Mouse (Mus musculus): Measurements from ENCODE around the gene Afap1l2. TPM values are rescaled to one million over a fixed set of nuclear protein-coding genes. Genes with fewer than 3 reads are reported as not detected.

Gene Afap1l2
- 0.90 TPM for polyA plus RNA-seq (2012; fragmentation: generic; extraction: Trizol)
- long read RNA-seq, experiment 1, transcript Afap1l2-202 (19 exons, 3,531 nt) = major isoform, 11 of 18 reads
- long read RNA-seq, experiment 1, partial matches to known transcripts = 2 of 18 reads
- long read RNA-seq, experiment 1, other reads (novel, unspliced or antisense) = 3 of 18 reads
- long read RNA-seq, experiment 2, partial matches to known transcripts = 1 of 6 reads
- long read RNA-seq, experiment 2, other reads (novel, unspliced or antisense) = 2 of 6 reads

DNA sequence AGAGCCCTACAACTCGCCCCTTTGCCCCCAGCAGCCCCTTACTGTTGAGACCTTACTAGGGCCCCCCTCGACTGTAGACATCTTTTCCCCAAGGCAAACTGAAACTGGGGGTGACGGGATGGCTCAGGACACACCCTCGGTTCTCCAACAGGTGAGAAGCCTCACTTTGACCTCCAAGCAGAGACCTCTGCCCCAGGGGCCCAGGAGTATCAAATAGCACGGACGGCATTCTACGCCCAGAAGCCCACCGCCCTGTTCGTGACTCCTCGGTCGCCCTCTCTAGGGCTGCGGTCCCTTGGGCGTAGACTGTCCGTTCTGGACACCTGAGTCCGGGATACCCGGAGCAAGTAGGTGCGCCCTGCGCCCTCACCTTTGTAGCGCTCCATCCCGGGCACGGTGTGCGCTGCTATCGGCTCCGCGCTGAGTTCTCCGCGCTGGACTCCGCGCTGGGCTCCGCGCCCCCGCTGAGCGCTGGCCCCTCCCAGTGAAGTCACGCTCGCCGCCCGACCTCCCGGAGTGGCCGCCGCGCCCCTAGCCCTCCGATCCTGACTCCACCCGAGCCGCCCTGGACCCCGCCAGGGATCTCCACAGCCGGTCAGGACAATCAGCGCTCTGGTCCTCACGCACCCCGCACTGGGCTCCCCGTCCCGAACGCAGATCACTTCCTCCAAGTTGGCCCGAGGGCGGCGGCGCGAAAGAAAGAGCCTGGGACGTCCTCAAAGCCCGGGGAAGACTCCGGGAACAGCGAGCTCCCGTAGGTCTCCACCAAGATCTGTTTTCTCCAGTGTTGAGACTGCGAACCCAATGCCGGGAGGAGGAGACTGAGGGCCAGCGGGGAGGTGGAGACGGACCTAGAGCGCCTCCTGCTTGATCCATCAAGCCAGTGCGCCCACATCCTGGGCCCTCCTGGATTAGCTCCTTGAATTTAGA is at the start of gene Afap1l2:
Gene Afap1l2 (minus strand): TSS at position 448 of the 930 bp plus-strand sequence.
- H3K79me2 ChIP-seq (ENCODE audit: control insufficient read depth, insufficient read depth) = no peaks in the 10 kb centered on the region
- no peaks in the 10 kb centered on the region for H3K36me3 ChIP-seq (ENCODE audit: control insufficient read depth, insufficient read depth)
- H3ac ChIP-seq (ENCODE audit: control insufficient read depth, insufficient read length, low read depth) = peak within 1 kb of the TSS; percentile 60
- no peaks in the 10 kb centered on the region for H3K27me3 ChIP-seq (ENCODE audit: control insufficient read depth, insufficient read depth, insufficient read length)
- H3K79me3 ChIP-seq (ENCODE audit: low read depth) = no peaks in the 10 kb centered on the region
- peak; percentile 81 for TF ChIP-seq CTCF (IDR thresholded peaks at IDR 0.05; ENCODE audit: control insufficient read depth, insufficient read depth, insufficient read length)
- TF ChIP-seq USF1 (IDR thresholded peaks at IDR 0.05; ENCODE audit: low read depth) = no peak
- H3K4me3 ChIP-seq (ENCODE audit: insufficient read depth, poor library complexity, severe bottlenecking) = peak within 1 kb of the TSS; percentile 41

DNA sequence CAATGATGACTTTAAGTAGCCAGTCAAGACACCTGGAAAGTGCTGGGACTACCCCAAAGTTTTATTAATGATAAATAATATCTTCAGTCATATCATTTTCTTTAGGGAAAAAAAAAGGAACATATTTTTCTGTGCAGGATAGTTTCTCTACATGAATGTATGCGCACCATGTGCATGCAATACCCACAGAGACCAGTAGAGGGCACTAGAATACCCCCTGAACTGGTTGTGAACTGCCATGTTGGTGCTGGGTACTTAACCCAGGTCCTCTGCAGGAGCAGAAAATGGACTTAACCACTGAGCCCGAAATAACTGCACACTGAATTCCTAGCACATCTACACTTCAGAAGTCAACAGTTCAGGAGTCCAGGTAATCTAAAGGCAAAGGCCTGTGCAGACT is 49.5 kb upstream of the Afap1l2 start:
- Histone ChIP-seq H3K4me3 (ENCODE audit: insufficient read depth, poor library complexity, severe bottlenecking) (no peak overlapping the region), H3K27me3 (ENCODE audit: control insufficient read depth, insufficient read depth, insufficient read length) (no peaks in the 10 kb centered on the region), H3ac (ENCODE audit: control insufficient read depth, insufficient read length, low read depth) (no peak overlapping the region), H3K36me3 (ENCODE audit: control insufficient read depth, insufficient read depth) (peaks cover 30% of the 10 kb centered on the region), H3K79me2 (ENCODE audit: control insufficient read depth, insufficient read depth) (no peaks in the 10 kb centered on the region), H3K79me3 (ENCODE audit: low read depth) (no peaks in the 10 kb centered on the region)
- TF ChIP-seq MYOG (IDR thresholded peaks at IDR 0.05; ENCODE audit: control insufficient read depth, extremely low read depth, insufficient read length) (no peak), MYOD1 (IDR thresholded peaks at IDR 0.05; ENCODE audit: control insufficient read depth, insufficient read length, low read depth) (no peak), CTCF (IDR thresholded peaks at IDR 0.05; ENCODE audit: control insufficient read depth, insufficient read depth, insufficient read length) (no peak), CEBPB (IDR thresholded peaks at IDR 0.05; ENCODE audit: low read depth) (no peak), USF1 (IDR thresholded peaks at IDR 0.05; ENCODE audit: low read depth) (no peak), MAX (IDR thresholded peaks at IDR 0.05) (no peak), FOSL1 (IDR thresholded peaks at IDR 0.05; ENCODE audit: insufficient read depth, low read length, poor library complexity, severe bottlenecking) (no peak)

DNA sequence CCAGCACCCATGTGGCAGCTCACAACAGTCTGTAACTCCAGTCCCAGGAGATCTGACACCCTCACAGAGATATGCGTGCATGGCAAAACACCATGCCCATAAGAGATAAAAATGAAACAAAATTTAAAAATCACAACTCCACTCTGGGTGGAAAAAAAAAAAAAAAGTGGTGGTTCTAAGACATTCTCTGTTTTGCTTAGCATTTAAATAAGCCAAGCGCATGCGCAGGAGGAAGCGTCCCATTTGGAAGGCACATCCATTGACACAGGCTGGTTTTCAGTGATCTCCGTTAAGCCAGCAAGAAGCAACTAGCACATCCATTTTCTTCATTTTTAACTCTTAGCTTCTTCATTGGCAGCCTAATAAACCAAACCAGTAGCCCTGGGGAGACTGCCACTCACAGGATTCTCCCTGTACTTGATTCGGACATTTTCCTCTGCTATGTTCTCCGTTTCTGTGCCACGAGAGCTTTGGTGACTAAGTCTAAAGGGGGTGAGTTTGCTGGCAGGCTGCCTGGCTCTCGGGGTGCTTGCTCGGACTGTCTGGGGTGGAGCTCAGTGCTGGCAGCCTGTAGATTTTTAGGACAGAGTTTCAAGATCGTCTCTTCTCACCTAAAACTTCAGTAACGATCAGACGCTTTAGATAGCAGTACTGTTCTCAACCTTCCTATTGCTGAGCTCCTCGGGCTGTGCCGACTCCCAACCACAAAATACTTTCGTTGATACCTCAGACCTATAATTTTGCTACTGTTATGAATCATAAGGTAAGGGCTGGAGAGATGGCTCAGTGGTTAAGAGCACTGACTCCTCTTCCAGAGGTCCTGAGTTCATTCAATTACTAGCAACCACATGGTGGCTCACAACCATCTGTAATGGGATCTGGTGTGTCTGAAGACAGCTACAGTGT is 47.4 kb upstream of the Afap1l2 start:
- H3K79me3 ChIP-seq (ENCODE audit: low read depth) = no peaks in the 10 kb centered on the region
- no peaks in the 10 kb centered on the region for H3K79me2 ChIP-seq (ENCODE audit: control insufficient read depth, insufficient read depth)
- H3K27me3 ChIP-seq (ENCODE audit: control insufficient read depth, insufficient read depth, insufficient read length) = no peaks in the 10 kb centered on the region
- no peak for TF ChIP-seq MYOG (IDR thresholded peaks at IDR 0.05; ENCODE audit: control insufficient read depth, extremely low read depth, insufficient read length)
- peaks cover 20% of the 10 kb centered on the region for H3K36me3 ChIP-seq (ENCODE audit: control insufficient read depth, insufficient read depth)
- H3ac ChIP-seq (ENCODE audit: control insufficient read depth, insufficient read length, low read depth) = peak overlapping the region; percentile 19
- H3K4me3 ChIP-seq (ENCODE audit: insufficient read depth, poor library complexity, severe bottlenecking) = no peak overlapping the region

DNA sequence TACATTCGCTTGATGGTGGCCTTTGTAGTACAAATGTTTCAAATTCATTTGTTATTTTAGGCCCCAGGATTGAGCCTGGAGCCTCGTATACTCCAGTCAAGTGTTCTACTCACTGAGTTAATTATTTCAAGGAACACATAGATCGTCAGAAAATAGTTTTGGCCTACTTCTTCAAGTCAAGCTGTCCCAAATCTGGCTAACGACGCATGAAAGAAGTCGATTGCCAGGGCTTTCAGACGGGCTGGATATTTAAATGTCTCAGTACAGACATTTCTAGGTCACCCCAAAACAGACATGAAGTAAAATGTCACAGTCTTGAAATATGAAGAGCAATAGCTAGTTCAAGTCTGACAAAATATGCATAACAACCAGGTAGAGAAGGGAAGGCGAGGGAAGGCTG is 44.9 kb upstream of the Afap1l2 start:
- Histone ChIP-seq H3K79me3 (ENCODE audit: low read depth) (no peaks in the 10 kb centered on the region), H3K36me3 (ENCODE audit: control insufficient read depth, insufficient read depth) (peaks cover 11% of the 10 kb centered on the region), H3K27me3 (ENCODE audit: control insufficient read depth, insufficient read depth, insufficient read length) (no peaks in the 10 kb centered on the region), H3ac (ENCODE audit: control insufficient read depth, insufficient read length, low read depth) (no peak overlapping the region), H3K79me2 (ENCODE audit: control insufficient read depth, insufficient read depth) (no peaks in the 10 kb centered on the region), H3K4me3 (ENCODE audit: insufficient read depth, poor library complexity, severe bottlenecking) (no peak overlapping the region)
- no peak for TF ChIP-seq CTCF (IDR thresholded peaks at IDR 0.05; ENCODE audit: control insufficient read depth, insufficient read depth, insufficient read length)
- no peak for TF ChIP-seq FOSL1 (IDR thresholded peaks at IDR 0.05; ENCODE audit: insufficient read depth, low read length, poor library complexity, severe bottlenecking)
- TF ChIP-seq CEBPB (IDR thresholded peaks at IDR 0.05; ENCODE audit: low read depth) = no peak
- no peak for TF ChIP-seq MYOG (IDR thresholded peaks at IDR 0.05; ENCODE audit: control insufficient read depth, extremely low read depth, insufficient read length)
- TF ChIP-seq MYOD1 (IDR thresholded peaks at IDR 0.05; ENCODE audit: control insufficient read depth, insufficient read length, low read depth) = no peak
- no peak for TF ChIP-seq MAX (IDR thresholded peaks at IDR 0.05)
- TF ChIP-seq USF1 (IDR thresholded peaks at IDR 0.05; ENCODE audit: low read depth) = no peak

DNA sequence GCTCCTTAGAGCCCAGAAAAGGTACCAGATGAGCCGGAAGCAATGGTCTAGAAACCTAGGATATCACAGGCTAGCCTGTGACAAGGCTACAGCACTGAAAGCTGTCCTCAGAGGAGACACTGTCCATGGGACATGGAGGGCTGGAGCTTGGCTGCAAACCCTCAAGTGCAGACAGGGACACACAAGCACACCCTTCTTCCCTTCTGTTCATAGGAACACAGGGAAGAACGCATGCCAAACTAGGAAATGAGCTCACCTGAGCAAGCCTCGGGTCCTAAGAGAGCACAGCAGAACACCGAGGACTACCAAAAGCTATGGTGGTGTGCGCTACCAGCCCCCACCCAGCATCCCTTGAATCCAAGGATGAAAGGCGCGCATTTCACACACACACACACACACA is 44.0 kb upstream of the Afap1l2 start:
- no peak overlapping the region for H3K4me3 ChIP-seq (ENCODE audit: insufficient read depth, poor library complexity, severe bottlenecking)
- H3K36me3 ChIP-seq (ENCODE audit: control insufficient read depth, insufficient read depth) = peaks cover 5% of the 10 kb centered on the region
- no peaks in the 10 kb centered on the region for H3K79me3 ChIP-seq (ENCODE audit: low read depth)
- H3ac ChIP-seq (ENCODE audit: control insufficient read depth, insufficient read length, low read depth) = no peak overlapping the region
- H3K79me2 ChIP-seq (ENCODE audit: control insufficient read depth, insufficient read depth) = no peaks in the 10 kb centered on the region
- no peaks in the 10 kb centered on the region for H3K27me3 ChIP-seq (ENCODE audit: control insufficient read depth, insufficient read depth, insufficient read length)
- no peak for TF ChIP-seq CEBPB (IDR thresholded peaks at IDR 0.05; ENCODE audit: low read depth)
- no peak for TF ChIP-seq MYOG (IDR thresholded peaks at IDR 0.05; ENCODE audit: control insufficient read depth, extremely low read depth, insufficient read length)
- TF ChIP-seq USF1 (IDR thresholded peaks at IDR 0.05; ENCODE audit: low read depth) = no peak
